Mouse (Mus musculus) adipose tissue, adult 10 weeks (tissue): ENCODE results near the gene Itfg2. TPM values are rescaled to one million over a fixed set of nuclear protein-coding genes. Genes with fewer than 3 reads are reported as not detected.

Experiments used
- polyA plus RNA-seq: library from polyadenylated mRNA; stranded (reverse); fragments of 350-450 nt; fragmentation: Illumina TruSeq; extraction: RNeasy Lipid Tissue Mini Kit (QIAGEN cat#74804); gene quantifications from one replicate; pipeline ENCODE4 v1.2.3, GENCODE M21; 2014; ENCODE audit warnings: low read depth, low replicate concordance

Gene Itfg2
- polyA plus RNA-seq = 11.6 TPM

GRCm38 (mm10) chr6:128424269-128425019 lies at the start of gene Itfg2:
Itfg2 (minus strand) TSS chr6:128424931.

GRCm38 (mm10) chr6:128438317-128438870 lies 13.7 kb upstream of the Itfg2 start, which contains the start of gene Fkbp4:
Fkbp4 (minus strand) TSS chr6:128438677.

GRCm38 (mm10) chr6:128398996-128399395 lies 25.7 kb downstream of the Itfg2 start, which contains the start of gene Nrip2:
Nrip2 (plus strand) TSS chr6:128399296.

GRCm38 (mm10) chr6:128375192-128375591 lies 49.5 kb downstream of the Itfg2 start, which contains the start of the genes Tex52 and Gm44596:
Tex52 (plus strand) TSS chr6:128375456.
Gm44596 (plus strand) TSS chr6:128375503.

GRCm38 (mm10) chr6:128362381-128363006 lies 62.2 kb downstream of the Itfg2 start, which contains the start of the genes Rhno1 and Foxm1:
Rhno1 (minus strand) TSS chr6:128362911.
Foxm1 (plus strand) TSS chr6:128362967.

Other genes starting within 250 kb of the Itfg2 start
- 3.7 TPM for gene Tead4, start 124.1 kb downstream of the Itfg2 start, polyA plus RNA-seq
- 13.9 TPM for gene Tulp3, start 69.1 kb downstream of the Itfg2 start, polyA plus RNA-seq
- 22.1 TPM for gene Rhno1, start 62.0 kb downstream of the Itfg2 start, polyA plus RNA-seq
- 3.2 TPM for gene Foxm1, start 62.0 kb downstream of the Itfg2 start, polyA plus RNA-seq
- 0.34 TPM for gene Tex52, start 49.5 kb downstream of the Itfg2 start, polyA plus RNA-seq
- not detected for gene Gm44596, start 49.4 kb downstream of the Itfg2 start, polyA plus RNA-seq
- gene Nrip2, start 25.6 kb downstream of the Itfg2 start, polyA plus RNA-seq = 8.3 TPM
- 245 TPM for gene Fkbp4, start 13.7 kb upstream of the Itfg2 start, polyA plus RNA-seq
- 4.3 TPM for gene Pzp, start 101.8 kb upstream of the Itfg2 start, polyA plus RNA-seq
- gene A2ml1, start 156.7 kb upstream of the Itfg2 start, polyA plus RNA-seq = 20.8 TPM
- 40.5 TPM for gene Klrb1a, start 198.6 kb upstream of the Itfg2 start, polyA plus RNA-seq
- 0.50 TPM for gene Clec2h, start 237.5 kb upstream of the Itfg2 start, polyA plus RNA-seq